Mouse (Mus musculus): ENCODE results near the gene Adam15.

Adam15 gene

DNA sequence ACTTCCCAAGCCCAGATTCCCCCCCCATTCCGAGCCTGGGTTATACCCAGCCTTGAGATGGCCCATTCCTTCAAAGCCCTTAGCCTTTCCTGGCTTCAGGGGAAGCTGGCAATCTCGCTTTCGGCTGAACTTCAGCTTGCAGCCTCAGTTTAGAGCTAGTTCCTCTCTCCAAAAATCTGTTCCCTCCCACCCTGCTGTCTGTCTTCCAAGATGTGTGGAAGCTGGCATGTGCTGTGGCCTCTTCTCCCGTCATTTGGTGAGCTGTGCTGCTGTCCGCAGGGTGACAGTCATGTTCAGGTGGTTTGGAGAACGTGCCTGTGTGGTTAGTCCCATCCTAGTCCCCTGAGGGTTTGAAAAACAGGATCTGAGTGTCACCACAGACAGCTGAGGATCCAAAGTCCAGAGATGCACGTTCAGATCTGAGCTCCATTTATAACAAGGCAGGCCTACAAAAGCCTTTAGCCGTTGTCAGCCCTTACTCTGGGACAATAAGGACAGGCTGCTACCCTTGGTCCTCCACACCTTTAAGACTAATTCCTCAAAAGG is 54.0 kb downstream of the Adam15 start:
- no peak for DNase-seq

GRCm38 (mm10) chr3:89294195-89294594 is 55.6 kb downstream of the Adam15 start:
- DNase-seq, result no peak

GRCm38 (mm10) chr3:89293247-89293918 is 56.4 kb downstream of the Adam15 start:
- DNase-seq, result no peak

DNA sequence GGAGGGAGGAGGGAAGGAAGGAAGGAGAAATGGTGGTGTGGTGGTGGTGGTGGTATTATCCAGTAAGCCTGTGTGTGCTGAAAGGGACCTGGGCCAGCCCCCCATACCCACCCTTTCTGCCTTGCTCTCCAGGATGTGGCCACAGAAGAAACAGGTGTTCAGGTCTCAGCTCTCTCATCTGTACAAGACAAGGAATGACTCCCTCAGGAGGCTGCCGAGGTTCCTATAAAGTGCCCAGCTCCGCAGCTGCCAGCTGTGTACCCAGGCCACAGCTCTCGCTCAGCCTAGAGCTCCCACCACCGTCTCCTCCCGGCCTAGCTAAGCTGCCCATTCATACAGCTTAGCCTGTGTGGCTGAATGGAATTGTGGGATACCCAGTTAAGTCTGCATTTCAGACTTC is 57.5 kb downstream of the Adam15 start:
- no peak for DNase-seq

- DNase-seq, result no peak
These were observed 57.9 kb downstream of the Adam15 start for GRCm38 (mm10) chr3:89291874-89292273.

Data from cerebellum, adult 9-11 months (tissue).